Mouse (Mus musculus) testis, postnatal 14 days (tissue): Measurements from ENCODE around the gene BC034090.
"Not testable (repeated sequence)": the region's sequence is repeated elsewhere in the genome, so short reads cannot be mapped to it uniquely, and the experiment has no call there.

Experiments
- DNase-seq: peaks from one replicate; pipeline ENCODE4 v3.0.0; 2021; ENCODE audit warnings: low spot score

The BC034090 gene

DNA sequence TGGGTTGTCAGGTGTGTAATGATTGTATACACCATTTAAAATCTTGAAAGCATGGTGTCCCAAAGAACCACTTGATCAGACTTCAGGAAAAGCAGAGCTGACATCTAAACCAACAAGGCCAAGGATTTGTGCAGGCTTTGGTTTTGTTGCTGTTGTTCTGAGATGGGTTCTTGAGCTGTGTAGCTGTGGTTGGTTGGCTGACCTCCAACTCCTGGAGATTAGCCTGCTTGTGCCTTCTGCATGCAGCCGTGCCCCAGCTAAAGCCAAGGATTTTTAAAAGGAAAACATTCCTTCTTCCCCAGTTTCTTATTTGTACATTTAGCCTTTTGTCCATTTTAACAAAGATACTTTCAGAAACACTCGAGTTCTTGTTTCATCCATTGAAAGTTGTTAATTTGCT, 52.6 kb downstream of the BC034090 start:
- DNase-seq: peak; percentile 70

GRCm38 (mm10) chr1:155191219-155191618, 53.0 kb downstream of the BC034090 start:
- DNase-seq: no peak

DNA sequence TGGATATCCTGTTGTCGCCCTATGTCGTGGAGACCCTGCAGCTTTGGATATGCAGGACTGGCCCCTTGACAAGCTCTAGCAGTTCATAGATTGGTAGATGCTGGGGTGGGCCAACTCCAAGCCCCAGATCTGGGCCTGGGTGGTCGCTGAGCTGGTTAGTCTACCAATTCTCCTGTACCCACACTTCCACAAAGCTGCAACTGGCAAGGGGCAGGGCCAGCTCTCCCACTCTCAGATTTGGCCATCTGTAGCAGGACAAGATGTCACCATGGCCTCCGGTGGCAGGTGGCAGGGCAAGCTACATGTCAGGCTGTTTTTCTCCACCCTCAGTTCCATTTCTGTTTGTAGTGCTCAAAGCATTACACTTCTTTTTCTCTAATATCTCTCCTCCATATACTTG, 55.6 kb downstream of the BC034090 start:
- no peak for DNase-seq

DNA sequence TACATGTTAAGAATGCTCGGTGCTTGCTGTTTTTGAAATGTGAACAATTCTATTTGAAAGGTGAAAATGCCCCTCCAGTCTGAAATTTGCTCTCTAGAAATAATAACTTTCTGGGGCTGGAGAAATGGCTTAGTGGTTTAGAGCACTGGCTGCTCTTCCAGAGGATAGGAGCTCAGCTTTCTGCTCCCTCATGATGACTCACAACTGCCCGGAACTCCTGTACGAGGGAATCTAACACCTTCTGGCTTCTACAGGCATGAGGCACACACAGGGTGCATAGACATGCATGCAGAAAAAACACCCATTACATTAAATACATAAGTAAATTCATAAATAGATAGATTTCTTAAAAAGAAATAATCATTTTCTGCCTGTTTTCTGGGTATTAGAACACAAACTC, 60.1 kb downstream of the BC034090 start:
- no peak for DNase-seq

DNA sequence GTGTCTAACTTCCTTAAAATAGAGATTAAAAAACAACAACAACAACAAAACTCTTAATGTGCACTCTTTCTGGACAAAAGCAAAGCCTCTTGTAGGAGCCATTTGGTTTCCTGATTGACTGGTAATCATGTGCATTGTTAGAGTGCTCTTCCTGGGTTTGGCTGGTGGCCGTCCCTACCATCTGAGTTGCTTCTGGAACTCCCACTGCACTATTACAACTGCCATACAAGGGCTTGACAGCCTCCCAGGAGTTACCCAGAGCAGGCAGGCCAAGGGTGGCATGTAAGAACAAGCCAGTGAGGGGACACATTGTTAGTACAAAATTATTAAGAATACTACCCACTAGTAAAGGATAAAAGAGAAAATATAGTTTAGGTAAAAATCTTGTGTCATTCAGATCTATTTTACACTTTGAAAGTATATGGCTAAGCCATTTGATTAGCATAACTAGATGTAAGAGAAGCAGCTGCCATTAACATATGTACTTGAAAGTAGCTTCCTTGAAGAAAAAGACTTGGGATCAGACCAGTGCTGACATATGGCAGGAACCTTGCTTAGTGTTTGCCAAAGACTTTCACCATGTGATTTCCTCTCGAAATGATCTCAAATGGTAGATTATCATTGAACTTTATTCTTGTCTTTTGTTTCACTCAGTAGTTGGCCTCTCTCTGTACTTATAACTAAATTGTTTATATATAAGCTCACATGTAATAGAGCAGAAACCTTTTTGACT, 65.9 kb downstream of the BC034090 start:
- no peak for DNase-seq

DNA sequence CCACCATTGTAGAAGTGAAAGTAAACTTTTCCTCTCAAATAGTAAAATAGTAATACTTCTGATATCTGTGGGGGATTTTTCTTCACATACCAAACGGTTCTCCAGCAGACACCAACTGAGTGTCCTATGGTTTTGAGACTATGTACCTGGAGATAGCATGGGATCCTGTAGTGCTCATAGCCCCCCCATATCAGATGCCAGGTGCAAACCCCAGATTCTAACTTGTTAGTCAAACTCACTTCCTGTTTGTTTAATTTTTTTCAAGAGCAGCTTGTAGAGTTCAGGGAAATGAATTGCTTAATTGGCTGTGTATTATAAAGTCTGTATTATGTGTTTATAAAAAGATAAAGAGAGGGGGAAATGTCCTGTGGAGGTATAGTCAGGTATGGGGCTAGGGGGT, 69.8 kb downstream of the BC034090 start:
- DNase-seq: no peak

- not testable (repeated sequence) for DNase-seq
Observed at GRCm38 (mm10) chr1:155173644-155174016, 70.6 kb downstream of the BC034090 start.

DNA sequence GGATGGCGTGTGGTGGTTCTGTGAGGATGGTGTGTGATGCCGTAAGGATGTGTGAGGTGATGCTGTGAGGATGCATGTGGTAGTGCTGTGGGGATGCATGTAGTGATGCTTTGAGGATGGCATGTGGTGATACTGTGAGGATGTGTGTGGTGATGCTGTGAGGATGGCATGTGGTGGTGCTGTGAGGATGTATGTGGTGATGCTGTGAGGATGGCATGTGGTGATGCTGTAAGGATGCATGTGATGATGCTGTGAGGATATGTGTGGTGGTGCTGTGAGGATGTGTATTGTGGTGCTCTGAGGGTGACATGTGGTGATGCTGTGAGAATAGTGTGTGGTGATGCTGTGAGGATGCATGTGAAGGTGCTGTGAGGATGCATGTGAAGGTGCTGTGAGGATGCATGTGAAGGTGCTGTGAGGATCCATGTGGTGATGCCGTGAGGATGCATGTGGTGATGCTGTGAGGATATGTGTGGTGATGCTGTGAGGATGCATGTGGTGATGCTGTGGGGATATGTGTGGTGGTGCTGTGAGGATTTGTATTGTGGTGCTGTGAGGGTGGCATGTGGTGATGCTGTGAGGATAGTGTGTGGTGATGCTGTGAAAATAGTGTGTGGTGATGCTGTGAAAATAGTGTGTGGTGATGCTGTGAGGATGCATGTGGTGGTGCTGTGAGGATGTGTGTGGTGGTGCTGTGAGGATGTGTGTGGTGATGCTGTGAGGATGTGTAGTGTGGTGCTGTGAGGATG, 71.2 kb downstream of the BC034090 start:
- no peak for DNase-seq

- no peak for DNase-seq
Observed at GRCm38 (mm10) chr1:155169935-155170334, 74.3 kb downstream of the BC034090 start.

GRCm38 (mm10) chr1:155167453-155167852, 76.8 kb downstream of the BC034090 start:
- no peak for DNase-seq
